Mouse (Mus musculus) stomach, embryonic 15.5 days (tissue): ENCODE measurements around the gene Cngb1. TPM values are rescaled to one million over a fixed set of nuclear protein-coding genes. Genes with fewer than 3 reads are reported as not detected.

Experiments used
- ATAC-seq: fragments of 200-750 bp; cut with Nextera tagmentation; 2 replicates; pipeline ENCODE4 v1.8.0; 2017; ENCODE audit warnings: low read depth, moderate number of reproducible peaks, moderate TSS enrichment; ENCODE audit not compliant: insufficient read depth, low FRiP score
- H3K27ac ChIP-seq: fragments of 300-500 bp; sonication (generic); 2 replicates; pipeline ENCODE4 v1.5.1; 2015; ENCODE audit warnings: mild to moderate bottlenecking, inconsistent platforms
- H3K27me3 ChIP-seq: fragments of 300-500 bp; sonication (generic); replicated peaks from 2 replicates; pipeline ENCODE4 v1.6.1; 2015; ENCODE audit warnings: inconsistent platforms
- H3K36me3 ChIP-seq: fragments of 300-500 bp; sonication (generic); 2 replicates; pipeline ENCODE4 v1.6.1; 2015; ENCODE audit warnings: inconsistent platforms
- H3K4me1 ChIP-seq: fragments of 300-500 bp; sonication (generic); 2 replicates; pipeline ENCODE4 v1.6.1; 2015; ENCODE audit warnings: inconsistent platforms
- H3K4me2 ChIP-seq: fragments of 300-500 bp; sonication (generic); 2 replicates; pipeline ENCODE4 v1.6.1; 2015; ENCODE audit warnings: mild to moderate bottlenecking, inconsistent platforms
- H3K4me3 ChIP-seq: fragments of 300-500 bp; sonication (generic); replicated peaks from 2 replicates; pipeline ENCODE4 v1.5.1; 2015; ENCODE audit warnings: inconsistent platforms
- H3K9ac ChIP-seq: fragments of 300-500 bp; sonication (generic); 2 replicates; pipeline ENCODE4 v1.6.1; 2015; ENCODE audit warnings: inconsistent platforms
- H3K9me3 ChIP-seq: fragments of 300-500 bp; sonication (generic); 2 replicates; pipeline ENCODE4 v1.6.1; 2016; ENCODE audit warnings: inconsistent platforms
- WGBS: fragments of 180-500 bp; shearing (Covaris S2); methylation state at CpG from one replicate; pipeline ENCODE4 v1.1.7; 2015; 5-methylcytosine and 5-hydroxymethylcytosine counted together
- polyA plus RNA-seq: library from polyadenylated mRNA; unstranded; fragments of >200 nt; fragmentation: Nextera tagmentation; extraction: Ambion mirVana; gene quantifications from 2 replicates; pipeline ENCODE4 v1.2.1, GENCODE M21; 2015

Gene Cngb1
- polyA plus RNA-seq, 1 experiment from 2014 or later, result 1.1 TPM

DNA sequence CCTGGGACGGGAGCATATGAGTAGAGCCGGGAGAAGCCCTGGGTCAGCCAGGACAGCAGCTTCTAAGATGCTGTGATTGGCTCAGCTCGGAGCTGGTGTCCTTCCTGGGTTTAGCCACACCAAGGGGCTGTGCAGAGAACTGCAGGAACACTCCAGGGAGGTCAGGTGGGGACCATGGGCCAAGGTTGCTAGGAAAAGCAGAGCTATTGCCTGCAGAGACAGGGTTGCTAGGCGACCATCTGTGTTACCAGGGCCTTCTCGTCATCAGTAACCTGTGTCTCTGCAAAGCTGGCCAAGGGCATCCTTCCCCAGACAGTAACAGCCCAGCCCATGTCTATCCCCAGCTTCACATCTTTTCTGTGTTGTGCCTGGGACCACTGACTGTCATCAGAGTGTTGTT lies 24.9 kb downstream of the Cngb1 start:
- H3K27ac ChIP-seq, result no peak overlapping the region
- H3K9me3 ChIP-seq, result no peaks in the 10 kb centered on the region
- H3K9ac ChIP-seq, result no peak overlapping the region
- H3K4me1 ChIP-seq, result no peaks in the 10 kb centered on the region
- H3K4me3 ChIP-seq, result no peak overlapping the region
- H3K27me3 ChIP-seq, result no peaks in the 10 kb centered on the region
- no peaks in the 10 kb centered on the region for H3K36me3 ChIP-seq
- no peak overlapping the region for H3K4me2 ChIP-seq
- WGBS, result 53% methylated on average over 5 of the region's 5 CpGs
- ATAC-seq, result no peak

DNA sequence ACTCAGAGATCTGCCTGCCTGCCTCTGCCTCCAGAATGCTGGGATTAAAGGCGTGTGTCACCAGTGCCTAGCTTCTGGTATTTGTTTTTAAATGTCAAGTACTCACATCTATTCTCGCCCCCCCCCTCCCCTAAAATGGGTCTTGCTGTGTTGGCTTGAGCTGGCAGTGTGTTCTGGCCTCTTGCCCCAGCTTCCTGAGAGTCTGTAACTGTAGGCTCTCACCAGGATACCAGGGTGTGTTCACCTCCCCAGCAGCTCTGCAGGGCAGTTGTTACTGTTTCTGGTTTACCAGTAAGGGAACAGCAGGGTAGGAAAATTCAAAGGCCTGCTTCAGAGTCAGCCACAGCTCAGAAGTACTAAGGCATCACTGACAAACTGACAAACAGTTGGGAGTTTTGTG lies 33.5 kb downstream of the Cngb1 start:
- no peak for ATAC-seq
- no peak overlapping the region for H3K4me2 ChIP-seq
- H3K4me3 ChIP-seq, result no peak overlapping the region
- no peak overlapping the region for H3K27ac ChIP-seq
- no peaks in the 10 kb centered on the region for H3K36me3 ChIP-seq
- no peaks in the 10 kb centered on the region for H3K9me3 ChIP-seq
- no peak overlapping the region for H3K9ac ChIP-seq
- H3K27me3 ChIP-seq, result no peaks in the 10 kb centered on the region
- H3K4me1 ChIP-seq, result no peaks in the 10 kb centered on the region
- 38% methylated on average over 2 of the region's 2 CpGs for WGBS

DNA sequence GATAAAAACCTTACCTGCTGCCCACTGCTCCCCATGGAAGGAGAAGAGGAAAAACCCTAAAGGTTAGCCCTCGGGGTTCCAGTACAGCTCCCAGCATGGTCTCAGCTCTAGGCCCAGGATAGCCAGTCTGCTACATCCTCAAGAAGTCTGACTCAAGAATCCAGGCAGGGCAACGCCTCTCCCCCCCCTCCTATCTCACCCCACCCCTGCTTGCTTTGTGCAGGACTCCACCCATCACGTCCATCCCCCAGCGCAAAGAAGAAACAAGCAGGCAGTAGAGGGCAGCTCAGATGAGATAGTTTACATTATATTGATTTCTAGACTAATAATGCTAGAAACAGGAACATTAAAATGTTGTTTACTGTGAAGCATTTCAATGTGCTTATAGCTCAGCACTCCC lies 34.5 kb downstream of the Cngb1 start:
- Histone ChIP-seq H3K4me3 (no peak overlapping the region), H3K27ac (no peak overlapping the region), H3K4me2 (no peak overlapping the region), H3K36me3 (no peaks in the 10 kb centered on the region), H3K4me1 (no peaks in the 10 kb centered on the region), H3K27me3 (no peaks in the 10 kb centered on the region), H3K9me3 (no peaks in the 10 kb centered on the region), H3K9ac (no peak overlapping the region)
- 28% methylated on average over 4 of the region's 4 CpGs for WGBS
- ATAC-seq, result no peak

DNA sequence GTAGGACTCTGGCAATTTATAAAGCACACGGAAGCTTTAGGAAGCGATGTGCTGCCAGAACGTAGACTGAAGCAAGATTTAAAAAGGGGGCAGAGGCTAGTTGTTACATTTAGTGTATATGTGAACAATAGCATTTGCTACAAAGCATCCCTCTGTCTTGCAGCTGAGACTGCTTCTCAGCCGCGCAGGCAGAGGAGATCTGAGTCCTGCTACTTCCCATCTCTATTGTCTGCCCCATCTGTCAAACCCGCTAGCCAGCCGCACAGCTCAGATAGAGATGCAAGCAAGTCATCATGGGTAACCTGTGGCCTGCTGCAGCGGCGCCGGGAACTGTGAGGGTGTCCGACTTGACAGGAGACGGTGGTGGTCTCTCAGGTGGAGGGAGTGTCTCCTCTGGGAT lies 35.9 kb downstream of the Cngb1 start:
- Histone ChIP-seq H3K27me3 (no peaks in the 10 kb centered on the region), H3K4me3 (no peak overlapping the region), H3K9ac (no peak overlapping the region), H3K9me3 (no peaks in the 10 kb centered on the region), H3K27ac (no peak overlapping the region), H3K36me3 (no peaks in the 10 kb centered on the region), H3K4me2 (no peak overlapping the region), H3K4me1 (no peaks in the 10 kb centered on the region)
- 61% methylated on average over 12 of the region's 12 CpGs for WGBS
- ATAC-seq, result no peak

DNA sequence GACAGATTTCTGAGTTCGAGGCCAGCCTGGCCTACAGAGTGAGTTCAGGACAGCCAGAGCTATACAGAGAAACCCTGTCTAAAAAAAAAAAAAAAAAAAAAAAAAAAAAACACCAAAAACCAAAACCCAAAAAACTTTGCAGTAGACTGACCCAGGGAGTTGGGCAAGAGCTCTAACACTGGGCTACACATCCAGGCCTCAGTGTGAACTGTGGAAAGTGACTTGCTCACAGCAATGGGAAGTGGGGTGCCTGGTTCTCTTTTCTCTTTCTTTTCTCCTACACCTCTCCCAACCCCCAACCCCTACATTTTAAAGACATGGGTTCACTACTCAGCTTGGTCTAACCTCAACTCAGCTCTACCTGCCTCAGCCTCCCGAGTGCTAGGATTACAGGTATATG lies 44.2 kb downstream of the Cngb1 start:
- H3K36me3 ChIP-seq, result no peaks in the 10 kb centered on the region
- WGBS, result 79% methylated on average over 2 of the region's 2 CpGs

DNA sequence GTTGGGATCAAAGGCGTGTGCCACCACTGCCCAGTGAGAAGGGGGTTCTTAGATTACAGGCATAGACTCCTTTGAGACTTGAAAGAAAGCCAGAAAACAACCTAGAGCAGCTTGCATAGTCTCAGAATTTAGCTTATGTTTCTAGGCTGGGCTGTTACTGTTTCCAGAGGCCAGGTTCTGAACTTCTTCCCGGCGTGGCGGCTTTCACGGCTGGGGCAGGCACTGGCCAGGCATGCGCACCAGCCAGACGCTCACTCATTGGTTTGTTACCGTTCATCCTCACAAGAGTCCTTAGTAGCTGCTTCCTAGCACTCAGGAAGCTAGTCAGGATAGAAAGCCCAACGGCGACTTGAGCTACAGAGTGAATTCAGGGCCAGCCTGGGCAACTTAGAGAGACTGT lies 50.8 kb downstream of the Cngb1 start:
- 80% methylated on average over 10 of the region's 10 CpGs for WGBS
- no peaks in the 10 kb centered on the region for H3K4me1 ChIP-seq
- no peak overlapping the region for H3K4me3 ChIP-seq

More for the DNA sequence above, 44.2 kb downstream of the Cngb1 start:
- Histone ChIP-seq H3K9ac (no peak overlapping the region), H3K4me1 (no peaks in the 10 kb centered on the region), H3K27ac (no peak overlapping the region), H3K4me2 (no peak overlapping the region), H3K9me3 (no peaks in the 10 kb centered on the region), H3K4me3 (no peak overlapping the region), H3K27me3 (no peaks in the 10 kb centered on the region)
- ATAC-seq, result no peak

DNA sequence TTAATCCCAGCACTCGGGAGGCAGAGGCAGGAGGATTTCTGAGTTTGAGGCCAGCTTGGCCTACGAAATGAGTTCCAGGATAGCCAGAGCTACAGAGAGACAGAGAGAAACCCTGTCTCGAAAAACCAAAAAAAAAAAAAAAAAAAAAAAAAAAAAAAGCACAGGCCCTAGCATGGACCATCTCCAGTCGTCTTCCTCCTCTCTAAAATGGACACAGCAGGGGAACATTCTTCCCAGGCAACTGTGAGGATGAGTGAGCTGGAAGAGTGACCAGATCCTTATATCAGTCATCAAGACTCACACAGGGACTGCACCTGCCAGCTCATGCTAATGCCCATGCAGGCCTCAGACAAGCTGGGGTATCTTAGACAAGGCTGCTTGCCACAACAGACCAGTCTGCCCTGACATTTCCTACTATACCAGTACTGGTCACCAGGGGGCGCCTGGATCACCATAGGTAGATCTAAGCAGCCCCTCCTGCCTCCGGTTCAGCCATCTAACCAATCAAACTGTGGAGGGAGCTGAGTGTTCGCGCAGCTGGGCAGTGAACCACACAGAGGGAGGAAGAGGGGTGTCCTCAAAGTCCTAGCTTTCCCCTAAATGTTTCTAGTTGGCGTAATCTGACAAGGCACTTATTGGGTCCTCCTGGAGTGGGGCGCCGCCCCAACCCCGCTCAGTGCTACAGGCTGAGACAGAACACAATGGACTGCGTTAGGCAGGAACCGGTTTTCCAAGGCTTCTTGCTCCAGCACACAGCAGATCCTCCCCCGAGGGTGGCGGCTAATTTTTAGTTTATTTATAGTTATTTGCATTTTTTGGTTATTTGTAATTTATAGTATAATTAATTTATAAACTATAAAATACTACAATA lies 51.6 kb downstream of the Cngb1 start:
- H3K27ac ChIP-seq, result peak overlapping the region; percentile 79
- ATAC-seq, result peak; percentile 91
- H3K4me2 ChIP-seq, result peak overlapping the region; percentile 71
- no peaks in the 10 kb centered on the region for H3K36me3 ChIP-seq
- no peaks in the 10 kb centered on the region for H3K27me3 ChIP-seq
- H3K4me1 ChIP-seq, result no peaks in the 10 kb centered on the region
- H3K9me3 ChIP-seq, result no peaks in the 10 kb centered on the region
- WGBS, result 19% methylated on average over 16 of the region's 16 CpGs
- peak overlapping the region; percentile 35 for H3K4me3 ChIP-seq
- H3K9ac ChIP-seq, result peak overlapping the region; percentile 32; the same call in 1 of the 2 replicates

More for the DNA sequence above, 50.8 kb downstream of the Cngb1 start:
- Histone ChIP-seq H3K27ac (no peak overlapping the region), H3K27me3 (no peaks in the 10 kb centered on the region), H3K36me3 (no peaks in the 10 kb centered on the region), H3K9me3 (no peaks in the 10 kb centered on the region), H3K4me2 (no peak overlapping the region), H3K9ac (no peak overlapping the region)
- ATAC-seq, result no peak

DNA sequence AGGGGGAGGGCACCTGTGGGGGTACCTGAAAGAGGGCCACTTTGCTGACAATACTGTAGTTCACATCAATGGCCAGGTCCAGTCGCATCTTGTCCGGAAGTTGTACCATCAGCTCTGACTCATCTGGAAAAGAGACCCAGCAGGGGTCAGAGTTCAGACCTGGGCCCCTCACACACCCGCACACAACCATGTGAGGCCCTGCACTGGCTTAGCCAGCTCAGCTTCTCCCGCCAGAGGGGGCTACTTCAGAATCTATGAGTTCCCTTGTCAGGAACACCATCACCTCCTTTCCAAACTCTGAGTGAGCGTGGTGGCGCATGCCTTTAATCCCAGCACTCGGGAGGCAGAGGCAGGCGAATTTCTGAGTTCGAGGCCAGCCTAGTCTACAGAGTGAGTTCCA lies 54.3 kb downstream of the Cngb1 start:
- Histone ChIP-seq H3K36me3 (no peaks in the 10 kb centered on the region), H3K9me3 (no peaks in the 10 kb centered on the region), H3K27me3 (no peaks in the 10 kb centered on the region), H3K9ac (no peak overlapping the region), H3K4me1 (no peaks in the 10 kb centered on the region), H3K4me2 (no peak overlapping the region), H3K27ac (no peak overlapping the region), H3K4me3 (no peak overlapping the region)
- ATAC-seq, result no peak
- 61% methylated on average over 9 of the region's 9 CpGs for WGBS

DNA sequence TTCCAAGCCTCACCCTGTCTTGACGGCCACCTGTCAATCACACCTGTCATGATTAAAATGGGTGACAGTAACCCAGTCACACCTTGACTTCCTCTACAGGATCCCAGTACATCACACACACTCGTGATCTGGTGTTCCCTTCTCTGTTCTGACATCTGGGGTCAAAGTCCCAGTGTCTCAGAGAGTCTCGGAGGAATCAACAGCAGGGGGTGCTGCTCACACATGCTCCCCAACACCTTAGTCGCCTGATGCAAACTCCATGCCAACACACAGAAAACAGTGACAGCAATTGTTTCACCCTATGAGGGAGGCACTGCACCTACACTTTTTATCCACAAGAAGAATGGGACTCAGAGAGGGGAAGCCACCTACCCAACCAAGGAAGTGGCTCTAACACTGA lies 56.5 kb downstream of the Cngb1 start:
- H3K27me3 ChIP-seq, result no peaks in the 10 kb centered on the region
- no peak overlapping the region for H3K9ac ChIP-seq
- ATAC-seq, result no peak
- H3K9me3 ChIP-seq, result no peaks in the 10 kb centered on the region
- peaks cover 5% of the 10 kb centered on the region; the same call in 1 of the 2 replicates for H3K4me1 ChIP-seq
- 46% methylated on average over 4 of the region's 4 CpGs for WGBS
- H3K27ac ChIP-seq, result no peak overlapping the region
- H3K36me3 ChIP-seq, result no peaks in the 10 kb centered on the region
- H3K4me3 ChIP-seq, result no peak overlapping the region
- no peak overlapping the region for H3K4me2 ChIP-seq

DNA sequence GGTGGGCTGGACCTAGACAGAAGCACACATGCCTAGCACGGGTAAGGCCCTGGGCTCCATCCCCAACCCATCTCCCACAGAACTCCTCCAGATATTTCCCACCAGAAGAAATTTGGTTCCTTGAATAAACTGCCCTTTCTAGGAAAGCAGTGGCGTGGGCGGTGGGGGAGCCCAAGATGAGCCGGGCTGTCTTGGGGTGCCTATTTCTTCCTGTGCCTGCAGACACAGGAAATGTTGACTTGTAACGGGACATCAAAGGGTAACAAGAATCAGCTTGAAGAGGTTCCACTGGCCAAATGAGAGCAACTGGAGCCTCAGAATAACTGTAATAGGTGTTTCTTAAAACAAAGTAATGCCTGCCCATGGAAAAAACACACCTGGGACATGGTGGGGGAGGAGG lies 59.1 kb downstream of the Cngb1 start:
- Histone ChIP-seq H3K27me3 (no peaks in the 10 kb centered on the region), H3K36me3 (no peaks in the 10 kb centered on the region), H3K9me3 (no peaks in the 10 kb centered on the region), H3K4me3 (no peak overlapping the region), H3K4me2 (no peak overlapping the region), H3K9ac (no peak overlapping the region), H3K27ac (no peak overlapping the region), H3K4me1 (peaks cover 8% of the 10 kb centered on the region; the same call in 1 of the 2 replicates)
- ATAC-seq, result no peak
- 71% methylated on average over 5 of the region's 5 CpGs for WGBS

DNA sequence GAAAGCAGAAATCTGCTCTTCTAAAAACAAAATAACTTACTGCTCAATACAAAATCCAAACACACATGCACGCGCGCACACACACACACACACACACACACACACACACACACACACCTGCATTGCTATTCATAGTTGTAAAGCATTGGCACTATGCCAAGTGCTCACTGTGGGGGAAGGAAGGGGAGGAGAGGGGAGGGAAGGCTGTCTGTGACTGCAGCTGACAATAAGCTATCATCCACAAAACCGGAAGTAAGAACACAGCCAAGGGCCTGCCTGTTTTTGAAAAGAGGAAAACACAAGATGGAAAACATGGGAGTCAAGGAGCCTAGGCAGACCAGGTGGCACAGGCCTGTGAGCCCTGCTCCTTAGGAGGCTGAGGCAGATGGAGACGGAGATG lies 61.2 kb downstream of the Cngb1 start:
- Histone ChIP-seq H3K9ac (no peak overlapping the region), H3K36me3 (no peaks in the 10 kb centered on the region), H3K27ac (no peak overlapping the region), H3K27me3 (no peaks in the 10 kb centered on the region), H3K4me2 (no peak overlapping the region), H3K4me3 (no peak overlapping the region), H3K9me3 (no peaks in the 10 kb centered on the region), H3K4me1 (peaks cover 8% of the 10 kb centered on the region; the same call in 1 of the 2 replicates)
- 46% methylated on average over 5 of the region's 5 CpGs for WGBS
- ATAC-seq, result 0 out of 2 replicates have a peak, but pooled peaks have one; percentile 16

DNA sequence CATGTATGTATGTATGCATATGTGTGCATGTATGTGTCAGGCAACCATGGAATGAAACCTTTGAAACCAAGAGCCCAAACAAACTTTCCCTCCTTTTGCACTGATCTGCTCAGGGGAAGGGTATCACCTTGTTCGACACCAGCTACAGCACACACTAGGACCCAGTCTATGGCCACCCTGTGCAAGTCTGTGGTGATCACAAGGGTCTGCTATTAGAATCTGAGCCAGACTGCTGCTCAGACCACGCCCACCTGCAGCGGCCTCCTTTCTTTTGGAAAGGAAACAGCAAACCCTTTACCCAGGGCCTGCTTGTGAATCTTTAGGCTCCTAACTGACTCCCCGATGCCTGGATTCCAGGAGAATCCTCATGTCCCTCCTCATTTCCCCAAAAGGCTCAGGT lies 62.5 kb downstream of the Cngb1 start:
- H3K4me1 ChIP-seq, result peaks cover 8% of the 10 kb centered on the region; the same call in 1 of the 2 replicates
- H3K9me3 ChIP-seq, result no peaks in the 10 kb centered on the region
- no peaks in the 10 kb centered on the region for H3K27me3 ChIP-seq
- H3K36me3 ChIP-seq, result no peaks in the 10 kb centered on the region
- WGBS, result 71% methylated on average over 4 of the region's 4 CpGs
- no peak overlapping the region for H3K27ac ChIP-seq
- no peak overlapping the region for H3K4me3 ChIP-seq
- no peak overlapping the region for H3K9ac ChIP-seq
- ATAC-seq, result no peak
- no peak overlapping the region for H3K4me2 ChIP-seq
